Mouse (Mus musculus) midbrain, embryonic 16.5 days (tissue): ENCODE data around the gene Pnpla2. TPM values are rescaled to one million over a fixed set of nuclear protein-coding genes. Genes with fewer than 3 reads are reported as not detected.
A peak's percentile ranks its signal among the peaks of the same experiment; 100 is the strongest.

Experiments used
- ATAC-seq: fragments of 200-750 bp; cut with Nextera tagmentation; 2 replicates; pipeline ENCODE4 v1.8.0; 2017; ENCODE audit warnings: moderate TSS enrichment
- H3K27ac ChIP-seq: fragments of 300-500 bp; sonication (generic); 2 replicates; pipeline ENCODE4 v1.5.1; 2014; ENCODE audit warnings: mild to moderate bottlenecking, low read length, mixed read lengths
- H3K27me3 ChIP-seq: fragments of 300-500 bp; sonication (generic); 2 replicates; pipeline ENCODE4 v1.6.1; 2014; ENCODE audit warnings: low read depth, low read length, mixed read lengths; ENCODE audit not compliant: control insufficient read depth, insufficient read depth
- H3K36me3 ChIP-seq: fragments of 300-500 bp; sonication (generic); 2 replicates; pipeline ENCODE4 v1.6.1; 2014; ENCODE audit warnings: mild to moderate bottlenecking, low read length, moderate library complexity, mixed read lengths; ENCODE audit not compliant: control insufficient read depth, insufficient read depth
- H3K4me1 ChIP-seq: fragments of 300-500 bp; sonication (generic); 2 replicates; pipeline ENCODE4 v1.6.1; 2014; ENCODE audit warnings: mild to moderate bottlenecking, low read length, mixed read lengths; ENCODE audit not compliant: control insufficient read depth, insufficient read depth
- H3K4me2 ChIP-seq: fragments of 300-500 bp; sonication (generic); 2 replicates; pipeline ENCODE4 v1.6.1; 2014; ENCODE audit warnings: mild to moderate bottlenecking, low read length, mixed read lengths
- H3K4me3 ChIP-seq: fragments of 300-500 bp; sonication (generic); 2 replicates; pipeline ENCODE4 v1.5.1; 2014; ENCODE audit warnings: low read depth, mild to moderate bottlenecking, low read length, moderate library complexity, mixed read lengths
- H3K9ac ChIP-seq: fragments of 300-500 bp; sonication (generic); 2 replicates; pipeline ENCODE4 v1.6.1; 2014; ENCODE audit warnings: low read depth, low read length, mixed read lengths
- H3K9me3 ChIP-seq: fragments of 300-500 bp; sonication (generic); replicated peaks from 2 replicates; pipeline ENCODE4 v1.6.1; 2014; ENCODE audit warnings: mild to moderate bottlenecking, low read length, mixed read lengths; ENCODE audit not compliant: control insufficient read depth, poor library complexity, severe bottlenecking
- WGBS: fragments of 180-500 bp; shearing (Covaris S2); extraction: QIAGEN DNeasy Blood & Tissue Kit; methylation state at CpG from one replicate; pipeline ENCODE4 v1.1.7; 2014; 5-methylcytosine and 5-hydroxymethylcytosine counted together
- polyA plus RNA-seq: library from polyadenylated mRNA; unstranded; fragments of >200 nt; fragmentation: Nextera tagmentation; extraction: Ambion mirVana; gene quantifications from 2 replicates; pipeline ENCODE4 v1.2.1, GENCODE M21; 2015

Pnpla2 gene
- polyA plus RNA-seq, 1 experiment from 2014 or later = 17.7 TPM

GRCm38 (mm10) chr7:141467230-141468030, 12.4 kb downstream of the Pnpla2 start, which contains the start of gene Cd151:
TSS of gene Cd151 (plus strand) at chr7:141467392.
- WGBS = under 1% methylated on average over 52 of the region's 52 CpGs
- peaks cover 45% of the 10 kb centered on the region for H3K27me3 ChIP-seq
- peak within 1 kb of the TSS; percentile 56 for H3K4me3 ChIP-seq
- no peaks in the 10 kb centered on the region for H3K9me3 ChIP-seq
- peak within 1 kb of the TSS; percentile 86 for H3K9ac ChIP-seq
- H3K27ac ChIP-seq = peak within 1 kb of the TSS; percentile 82
- peaks cover 33% of the 10 kb centered on the region for H3K4me1 ChIP-seq
- ATAC-seq = peak; percentile 56
- H3K36me3 ChIP-seq = peaks cover 8% of the 10 kb centered on the region
- H3K4me2 ChIP-seq = peak within 1 kb of the TSS; percentile 66

- Histone ChIP-seq H3K36me3 (peaks cover 11% of the 10 kb centered on the region), H3K27ac (peak overlapping the region; percentile 82), H3K4me3 (peak overlapping the region; percentile 56), H3K9me3 (no peaks in the 10 kb centered on the region), H3K9ac (peak overlapping the region; percentile 86), H3K27me3 (peaks cover 38% of the 10 kb centered on the region), H3K4me2 (peak overlapping the region; percentile 66), H3K4me1 (peaks cover 33% of the 10 kb centered on the region)
- no peak for ATAC-seq
- 22% methylated on average over 5 of the region's 5 CpGs for WGBS
These were observed 13.1 kb downstream of the Pnpla2 start for GRCm38 (mm10) chr7:141468164-141468521.

DNA sequence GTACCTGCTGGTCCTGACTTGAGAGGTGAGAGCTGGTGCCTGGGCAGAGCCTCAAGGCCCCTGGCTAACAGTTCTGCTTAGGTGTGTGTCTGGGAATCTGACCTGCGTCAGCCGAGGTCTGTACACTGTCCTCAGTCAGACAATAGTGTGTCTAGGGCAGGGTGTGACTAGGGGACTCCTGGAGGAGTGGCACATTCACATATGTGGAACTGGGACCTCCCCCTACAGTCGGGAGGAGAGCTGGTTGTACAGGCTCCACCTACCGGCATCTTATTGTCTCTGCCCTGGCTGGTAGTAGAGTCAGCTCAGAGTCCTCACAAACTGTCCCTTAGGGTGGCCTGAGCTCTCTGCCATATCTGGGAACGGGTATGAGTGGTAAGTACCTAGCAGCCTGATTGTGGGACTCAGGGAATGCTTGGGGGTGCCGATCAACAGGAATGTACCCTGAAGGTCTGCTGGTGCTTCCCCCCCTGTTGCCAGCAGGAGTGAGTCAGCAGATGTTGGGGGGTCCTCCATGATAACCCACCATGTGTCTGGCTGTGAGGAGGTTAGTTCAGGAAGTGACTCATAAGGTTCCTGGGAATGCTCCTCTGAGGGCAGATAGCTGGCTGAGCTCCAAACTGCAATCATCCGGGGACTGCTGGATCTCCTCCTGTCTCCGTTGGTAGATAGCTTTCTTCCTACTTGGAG, 13.7 kb downstream of the Pnpla2 start:
- WGBS = 18% methylated on average over 8 of the region's 8 CpGs
- Histone ChIP-seq H3K9me3 (no peaks in the 10 kb centered on the region), H3K4me1 (peaks cover 37% of the 10 kb centered on the region), H3K36me3 (peaks cover 11% of the 10 kb centered on the region), H3K27me3 (peaks cover 32% of the 10 kb centered on the region), H3K4me3 (peak overlapping the region; percentile 56), H3K4me2 (peak overlapping the region; percentile 66), H3K9ac (peak overlapping the region; percentile 86), H3K27ac (peak overlapping the region; percentile 82)
- peak; percentile 74 for ATAC-seq

GRCm38 (mm10) chr7:141469352-141469751, 14.4 kb downstream of the Pnpla2 start:
- peak overlapping the region; percentile 86 for H3K9ac ChIP-seq
- peaks cover 11% of the 10 kb centered on the region for H3K36me3 ChIP-seq
- H3K4me2 ChIP-seq = peak overlapping the region; percentile 66
- peaks cover 44% of the 10 kb centered on the region for H3K4me1 ChIP-seq
- H3K9me3 ChIP-seq = no peaks in the 10 kb centered on the region
- H3K27ac ChIP-seq = peak overlapping the region; percentile 82
- 55% methylated on average over 6 of the region's 6 CpGs for WGBS
- peaks cover 25% of the 10 kb centered on the region for H3K27me3 ChIP-seq
- no peak for ATAC-seq
- H3K4me3 ChIP-seq = peak overlapping the region; percentile 56; the same call in 1 of the 2 replicates

- no peak for ATAC-seq
- H3K9me3 ChIP-seq = no peaks in the 10 kb centered on the region
- H3K4me1 ChIP-seq = peaks cover 40% of the 10 kb centered on the region
- H3K9ac ChIP-seq = no peak overlapping the region
- no peak overlapping the region for H3K27ac ChIP-seq
- WGBS = 88% methylated on average over 18 of the region's 18 CpGs
- H3K27me3 ChIP-seq = peaks cover 18% of the 10 kb centered on the region
- peaks cover 11% of the 10 kb centered on the region for H3K36me3 ChIP-seq
- peak overlapping the region; percentile 66; the same call in 1 of the 2 replicates for H3K4me2 ChIP-seq
- H3K4me3 ChIP-seq = no peak overlapping the region
These were observed 15.1 kb downstream of the Pnpla2 start for GRCm38 (mm10) chr7:141469901-141470636.

GRCm38 (mm10) chr7:141470637-141470944, 15.6 kb downstream of the Pnpla2 start:
- Histone ChIP-seq H3K9me3 (no peaks in the 10 kb centered on the region), H3K27me3 (peaks cover 13% of the 10 kb centered on the region), H3K4me2 (no peak overlapping the region), H3K27ac (no peak overlapping the region), H3K9ac (no peak overlapping the region), H3K36me3 (peaks cover 11% of the 10 kb centered on the region), H3K4me1 (peaks cover 40% of the 10 kb centered on the region), H3K4me3 (no peak overlapping the region)
- 95% methylated on average over 10 of the region's 10 CpGs for WGBS
- ATAC-seq = no peak

DNA sequence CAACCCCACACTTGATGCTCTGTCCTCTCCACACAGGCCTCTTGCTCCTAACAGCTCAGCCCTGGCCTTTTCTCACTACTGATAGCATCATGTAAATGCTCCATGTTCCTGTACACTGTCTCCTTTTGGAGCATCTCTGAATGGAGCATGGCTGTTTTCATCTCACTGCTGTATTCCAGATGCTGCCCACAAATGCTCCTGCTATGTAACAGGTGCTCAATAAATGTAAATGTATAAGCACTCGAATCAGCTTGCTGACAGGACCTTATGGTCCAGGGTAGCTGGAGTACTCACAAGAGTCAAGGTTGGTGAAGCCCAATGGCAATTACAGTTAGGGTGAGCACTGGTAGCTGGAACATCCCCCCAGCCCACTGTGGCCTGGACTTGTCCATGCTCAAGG, 16.2 kb downstream of the Pnpla2 start:
- Histone ChIP-seq H3K4me1 (peaks cover 44% of the 10 kb centered on the region), H3K27me3 (peaks cover 10% of the 10 kb centered on the region), H3K9ac (no peak overlapping the region), H3K27ac (no peak overlapping the region), H3K36me3 (peaks cover 11% of the 10 kb centered on the region), H3K4me3 (no peak overlapping the region), H3K4me2 (no peak overlapping the region), H3K9me3 (no peaks in the 10 kb centered on the region)
- WGBS = 94% methylated on average over 1 of the region's 1 CpGs
- no peak for ATAC-seq

- WGBS = 85% methylated on average over 6 of the region's 6 CpGs
- H3K4me2 ChIP-seq = no peak overlapping the region
- H3K9ac ChIP-seq = no peak overlapping the region
- no peak for ATAC-seq
- H3K4me1 ChIP-seq = peaks cover 42% of the 10 kb centered on the region
- no peak overlapping the region for H3K4me3 ChIP-seq
- no peaks in the 10 kb centered on the region for H3K9me3 ChIP-seq
- H3K36me3 ChIP-seq = peaks cover 11% of the 10 kb centered on the region
- no peak overlapping the region for H3K27ac ChIP-seq
- peaks cover 11% of the 10 kb centered on the region for H3K27me3 ChIP-seq
These were observed 17.2 kb downstream of the Pnpla2 start for GRCm38 (mm10) chr7:141472226-141472625.
